Mouse (Mus musculus) megakaryocyte, embryonic 14.5 days (primary cell): ENCODE measurements around the gene Nbeal2.

ENCODE experiments used
- FLI1 ChIP-seq: IDR thresholded peaks from 2 replicates; pipeline ENCODE4 v1.6.1; 2012; ENCODE audit warnings: low read length, inconsistent platforms, mixed read lengths
- GATA1 ChIP-seq: IDR thresholded peaks from 3 replicates; pipeline ENCODE4 v1.6.1; 2012; ENCODE audit warnings: mixed read lengths, low read length, inconsistent platforms, borderline replicate concordance

DNA sequence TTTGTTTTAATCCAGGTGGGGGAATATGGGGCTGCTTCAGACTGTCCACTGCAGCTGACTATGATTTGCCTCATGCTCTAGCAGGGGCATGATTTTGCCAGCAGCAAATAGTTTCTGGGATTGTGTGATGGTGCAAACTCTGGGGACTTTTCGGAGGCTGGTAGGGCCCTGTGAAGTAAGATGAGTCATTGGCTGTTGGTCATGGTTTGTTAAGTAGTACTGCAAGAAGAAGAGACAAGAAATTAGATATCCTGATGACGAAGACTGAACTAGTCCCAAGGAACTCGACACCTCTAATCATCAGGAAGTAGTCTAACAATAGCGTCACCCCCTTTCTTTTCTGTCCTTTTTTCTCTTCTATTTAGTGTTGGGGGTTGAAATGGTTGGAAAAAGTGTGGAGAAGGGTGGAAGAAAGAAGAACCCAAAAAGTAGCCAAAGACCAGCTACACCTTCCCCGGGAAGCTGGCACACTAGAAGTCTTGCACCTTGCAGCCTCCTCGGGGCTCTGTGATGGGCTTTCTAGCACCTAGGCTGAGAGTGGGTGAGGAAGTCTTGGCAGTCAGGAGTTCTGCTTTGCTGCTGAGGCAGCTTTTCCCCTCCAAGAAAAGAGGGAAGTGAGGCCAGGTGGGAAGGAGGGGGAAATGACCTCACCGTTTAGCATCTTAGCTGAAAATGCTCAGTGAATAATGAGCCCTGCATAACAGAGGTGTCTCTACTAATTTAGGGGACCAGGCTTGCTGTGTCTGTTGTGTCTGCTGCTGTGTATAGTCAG is 27.0 kb upstream of the Nbeal2 start:
- TF ChIP-seq GATA1: no peak
- TF ChIP-seq FLI1: no peak
